Mouse (Mus musculus) erythroblast, embryonic 14.5 days (primary cell): ENCODE data around the gene Umad1.

Experiments
- GATA1 ChIP-seq: IDR thresholded peaks from 2 replicates; pipeline ENCODE4 v1.6.1; 2012; ENCODE audit warnings: low read length, inconsistent platforms, mixed read lengths
- TAL1 ChIP-seq: IDR thresholded peaks from 3 replicates; pipeline ENCODE4 v1.6.1; 2012; ENCODE audit warnings: low read length, inconsistent platforms, mixed read lengths

GRCm38 (mm10) chr6:8227035-8227434 lies 32.1 kb upstream of the Umad1 start:
- TF ChIP-seq GATA1 = no peak
- TF ChIP-seq TAL1 = no peak
